Mouse (Mus musculus): Measurements from ENCODE around the gene Eya3. TPM values are rescaled to one million over a fixed set of nuclear protein-coding genes. Genes with fewer than 3 reads are reported as not detected.
"Not testable (repeated sequence)": the region's sequence is repeated elsewhere in the genome, so short reads cannot be mapped to it uniquely, and the experiment has no call there.

The Eya3 gene
- polyA plus RNA-seq (2016; fragmentation: Nextera tagmentation; extraction: Ambion mirVana) = 24.8 and 27.6 TPM in 2 replicates

GRCm38 (mm10) chr4:132638461-132639190 lies at the start of gene Eya3:
Gene Eya3, plus strand, starts transcription at chr4:132638987.
- Histone ChIP-seq H3K4me1 (peaks cover 10% of the 10 kb centered on the region), H3K4me2 (replicated peaks) (peak within 1 kb of the TSS; percentile 93), H3K4me3 (peak within 1 kb of the TSS; percentile 99), H3K36me3 (peaks cover 6% of the 10 kb centered on the region; the same call in 1 of the 2 replicates), H3K9me3 (no peaks in the 10 kb centered on the region), H3K9ac (replicated peaks) (peak within 1 kb of the TSS; percentile 91), H3K27ac (replicated peaks) (peak within 1 kb of the TSS; percentile 85), H3K27me3 (no peaks in the 10 kb centered on the region)
- peak; percentile 98 for ATAC-seq (ENCODE audit: low FRiP score, low read depth)
- WGBS = under 1% methylated on average over 41 of the region's 41 CpGs

- Histone ChIP-seq H3K4me3 (no peak overlapping the region), H3K9ac (replicated peaks) (no peak overlapping the region), H3K27me3 (no peaks in the 10 kb centered on the region), H3K27ac (replicated peaks) (no peak overlapping the region), H3K9me3 (no peaks in the 10 kb centered on the region), H3K4me2 (replicated peaks) (no peak overlapping the region), H3K4me1 (no peaks in the 10 kb centered on the region), H3K36me3 (no peaks in the 10 kb centered on the region)
- ATAC-seq (ENCODE audit: low FRiP score, low read depth) = no peak
- 82% methylated on average over 10 of the region's 10 CpGs for WGBS
Measured at GRCm38 (mm10) chr4:132590642-132591041, 48.1 kb upstream of the Eya3 start.

- Histone ChIP-seq H3K9ac (replicated peaks) (no peak overlapping the region), H3K27me3 (no peaks in the 10 kb centered on the region), H3K4me1 (no peaks in the 10 kb centered on the region), H3K4me3 (no peak overlapping the region), H3K4me2 (replicated peaks) (no peak overlapping the region), H3K27ac (replicated peaks) (no peak overlapping the region), H3K36me3 (no peaks in the 10 kb centered on the region), H3K9me3 (no peaks in the 10 kb centered on the region)
- 93% methylated on average over 9 of the region's 9 CpGs for WGBS
- ATAC-seq (ENCODE audit: low FRiP score, low read depth) = no peak
Measured at GRCm38 (mm10) chr4:132592958-132593357, 45.8 kb upstream of the Eya3 start.

- no peaks in the 10 kb centered on the region for H3K36me3 ChIP-seq
- no peak overlapping the region for H3K27ac ChIP-seq (replicated peaks)
- no peak overlapping the region for H3K9ac ChIP-seq (replicated peaks)
- H3K27me3 ChIP-seq = no peaks in the 10 kb centered on the region
- no peak for ATAC-seq (ENCODE audit: low FRiP score, low read depth)
- 28% methylated on average over 4 of the region's 4 CpGs for WGBS
- H3K9me3 ChIP-seq = no peaks in the 10 kb centered on the region
- H3K4me2 ChIP-seq (replicated peaks) = no peak overlapping the region
- no peak overlapping the region for H3K4me3 ChIP-seq
- no peaks in the 10 kb centered on the region for H3K4me1 ChIP-seq
Measured at GRCm38 (mm10) chr4:132594191-132594590, 44.6 kb upstream of the Eya3 start.

- Histone ChIP-seq H3K4me3 (no peak overlapping the region), H3K27ac (replicated peaks) (no peak overlapping the region), H3K27me3 (no peaks in the 10 kb centered on the region), H3K9me3 (no peaks in the 10 kb centered on the region), H3K4me2 (replicated peaks) (no peak overlapping the region), H3K36me3 (no peaks in the 10 kb centered on the region), H3K9ac (replicated peaks) (no peak overlapping the region), H3K4me1 (no peaks in the 10 kb centered on the region)
- WGBS = 91% methylated on average over 2 of the region's 2 CpGs
- ATAC-seq (ENCODE audit: low FRiP score, low read depth) = no peak
Measured at GRCm38 (mm10) chr4:132598861-132599260, 39.9 kb upstream of the Eya3 start.

GRCm38 (mm10) chr4:132599764-132600163 lies 39.0 kb upstream of the Eya3 start:
- Histone ChIP-seq H3K4me3 (no peak overlapping the region), H3K9ac (replicated peaks) (no peak overlapping the region), H3K9me3 (no peaks in the 10 kb centered on the region), H3K27me3 (no peaks in the 10 kb centered on the region), H3K36me3 (no peaks in the 10 kb centered on the region), H3K4me1 (no peaks in the 10 kb centered on the region), H3K27ac (replicated peaks) (no peak overlapping the region), H3K4me2 (replicated peaks) (no peak overlapping the region)
- 86% methylated on average over 3 of the region's 3 CpGs for WGBS
- ATAC-seq (ENCODE audit: low FRiP score, low read depth) = no peak

- ATAC-seq (ENCODE audit: low FRiP score, low read depth) = no peak
- Histone ChIP-seq H3K27ac (replicated peaks) (no peak overlapping the region), H3K9ac (replicated peaks) (no peak overlapping the region), H3K36me3 (no peaks in the 10 kb centered on the region), H3K27me3 (no peaks in the 10 kb centered on the region), H3K4me1 (no peaks in the 10 kb centered on the region), H3K4me3 (no peak overlapping the region), H3K9me3 (no peaks in the 10 kb centered on the region), H3K4me2 (replicated peaks) (no peak overlapping the region)
- WGBS = 78% methylated on average over 6 of the region's 6 CpGs
Measured at GRCm38 (mm10) chr4:132600465-132600864, 38.3 kb upstream of the Eya3 start.

GRCm38 (mm10) chr4:132601242-132601641 lies 37.5 kb upstream of the Eya3 start:
- not testable (repeated sequence) for H3K4me2 ChIP-seq (replicated peaks); H3K27ac ChIP-seq (replicated peaks); ATAC-seq (ENCODE audit: low FRiP score, low read depth); H3K4me1 ChIP-seq; H3K36me3 ChIP-seq; H3K4me3 ChIP-seq; H3K9me3 ChIP-seq; H3K9ac ChIP-seq (replicated peaks); H3K27me3 ChIP-seq
- WGBS = 88% methylated on average over 4 of the region's 5 CpGs

- Histone ChIP-seq H3K9ac (replicated peaks) (no peak overlapping the region), H3K9me3 (no peaks in the 10 kb centered on the region), H3K27ac (replicated peaks) (no peak overlapping the region), H3K4me3 (no peak overlapping the region), H3K4me2 (replicated peaks) (no peak overlapping the region), H3K27me3 (no peaks in the 10 kb centered on the region), H3K36me3 (no peaks in the 10 kb centered on the region), H3K4me1 (no peaks in the 10 kb centered on the region)
- 83% methylated on average over 4 of the region's 4 CpGs for WGBS
- ATAC-seq (ENCODE audit: low FRiP score, low read depth) = no peak
Measured at GRCm38 (mm10) chr4:132603468-132603867, 35.3 kb upstream of the Eya3 start.

- ATAC-seq (ENCODE audit: low FRiP score, low read depth) = no peak
- Histone ChIP-seq H3K9ac (replicated peaks) (no peak overlapping the region), H3K27me3 (no peaks in the 10 kb centered on the region), H3K27ac (replicated peaks) (no peak overlapping the region), H3K4me3 (no peak overlapping the region), H3K4me1 (no peaks in the 10 kb centered on the region), H3K4me2 (replicated peaks) (no peak overlapping the region), H3K36me3 (no peaks in the 10 kb centered on the region), H3K9me3 (no peaks in the 10 kb centered on the region)
- 87% methylated on average over 5 of the region's 5 CpGs for WGBS
Measured at GRCm38 (mm10) chr4:132605816-132606215, 33.0 kb upstream of the Eya3 start.

GRCm38 (mm10) chr4:132608147-132608546 lies 30.6 kb upstream of the Eya3 start:
- Histone ChIP-seq H3K36me3 (no peaks in the 10 kb centered on the region), H3K4me1 (no peaks in the 10 kb centered on the region), H3K4me2 (replicated peaks) (no peak overlapping the region), H3K9ac (replicated peaks) (no peak overlapping the region), H3K27me3 (no peaks in the 10 kb centered on the region), H3K27ac (replicated peaks) (no peak overlapping the region), H3K9me3 (no peaks in the 10 kb centered on the region), H3K4me3 (no peak overlapping the region)
- 55% methylated on average over 4 of the region's 4 CpGs for WGBS
- ATAC-seq (ENCODE audit: low FRiP score, low read depth) = no peak

GRCm38 (mm10) chr4:132610301-132610984 lies 28.3 kb upstream of the Eya3 start:
- Histone ChIP-seq H3K4me3 (no peak overlapping the region), H3K4me1 (no peaks in the 10 kb centered on the region), H3K27ac (replicated peaks) (no peak overlapping the region), H3K36me3 (no peaks in the 10 kb centered on the region), H3K9me3 (peaks cover 10% of the 10 kb centered on the region), H3K27me3 (no peaks in the 10 kb centered on the region), H3K9ac (replicated peaks) (no peak overlapping the region), H3K4me2 (replicated peaks) (no peak overlapping the region)
- 80% methylated on average over 3 of the region's 3 CpGs for WGBS
- no peak for ATAC-seq (ENCODE audit: low FRiP score, low read depth)

Data from midbrain, embryonic 12.5 days (tissue).